Mouse (Mus musculus) midbrain, embryonic 15.5 days (tissue): ENCODE measurements around the gene Tmem128. TPM values are rescaled to one million over a fixed set of nuclear protein-coding genes. Genes with fewer than 3 reads are reported as not detected.

Experiments used
- ATAC-seq: fragments of 200-750 bp; cut with Nextera tagmentation; replicated peaks from 2 replicates; pipeline ENCODE4 v1.8.0; 2017; ENCODE audit warnings: moderate TSS enrichment
- H3K27ac ChIP-seq: fragments of 300-500 bp; sonication (generic); 2 replicates; pipeline ENCODE4 v1.5.1; 2015; ENCODE audit warnings: mild to moderate bottlenecking, inconsistent platforms
- H3K27me3 ChIP-seq: fragments of 300-500 bp; sonication (generic); replicated peaks from 2 replicates; pipeline ENCODE4 v1.6.1; 2015; ENCODE audit warnings: inconsistent platforms
- H3K36me3 ChIP-seq: fragments of 300-500 bp; sonication (generic); replicated peaks from 2 replicates; pipeline ENCODE4 v1.6.1; 2015; ENCODE audit warnings: inconsistent platforms
- H3K4me1 ChIP-seq: fragments of 300-500 bp; sonication (generic); 2 replicates; pipeline ENCODE4 v1.6.1; 2015; ENCODE audit warnings: inconsistent platforms
- H3K4me2 ChIP-seq: fragments of 300-500 bp; sonication (generic); 2 replicates; pipeline ENCODE4 v1.6.1; 2015; ENCODE audit warnings: inconsistent platforms, mild to moderate bottlenecking, moderate library complexity
- H3K4me3 ChIP-seq: fragments of 300-500 bp; sonication (generic); 2 replicates; pipeline ENCODE4 v1.5.1; 2015; ENCODE audit warnings: mild to moderate bottlenecking, inconsistent platforms
- H3K9ac ChIP-seq: fragments of 300-500 bp; sonication (generic); 2 replicates; pipeline ENCODE4 v1.6.1; 2015; ENCODE audit warnings: mild to moderate bottlenecking, inconsistent platforms
- H3K9me3 ChIP-seq: fragments of 300-500 bp; sonication (generic); 2 replicates; pipeline ENCODE4 v1.6.1; 2016; ENCODE audit warnings: inconsistent platforms
- WGBS: fragments of 180-500 bp; shearing (Covaris S2); methylation state at CpG from one replicate; pipeline ENCODE4 v1.1.7; 2015; ENCODE audit warnings: mixed read lengths; 5-methylcytosine and 5-hydroxymethylcytosine counted together
- polyA plus RNA-seq: library from polyadenylated mRNA; unstranded; fragments of >200 nt; fragmentation: Nextera tagmentation; extraction: Ambion mirVana; gene quantifications from 2 replicates; pipeline ENCODE4 v1.2.1, GENCODE M21; 2015

Gene Tmem128
- polyA plus RNA-seq, result 88.4 and 90.4 TPM in 2 replicates

- H3K9ac ChIP-seq, result peak within 1 kb of the TSS; percentile 83
- H3K9me3 ChIP-seq, result no peaks in the 10 kb centered on the region
- peak within 1 kb of the TSS; percentile 91 for H3K4me3 ChIP-seq
- peak within 1 kb of the TSS; percentile 90 for H3K27ac ChIP-seq
- H3K27me3 ChIP-seq, result no peaks in the 10 kb centered on the region; the same call in 1 of the 2 replicates
- ATAC-seq, result peak; percentile 86
- peak within 1 kb of the TSS; percentile 77 for H3K4me2 ChIP-seq
- WGBS, result under 1% methylated on average over 40 of the region's 40 CpGs
- H3K4me1 ChIP-seq, result peaks cover 13% of the 10 kb centered on the region
- peaks cover 17% of the 10 kb centered on the region for H3K36me3 ChIP-seq
Observed at GRCm38 (mm10) chr5:38260107-38260682, at the start of gene Tmem128. Tmem128 (plus strand) TSS chr5:38260185.

- no peak overlapping the region for H3K9ac ChIP-seq
- H3K4me2 ChIP-seq, result no peak overlapping the region
- no peaks in the 10 kb centered on the region for H3K9me3 ChIP-seq
- H3K4me1 ChIP-seq, result no peaks in the 10 kb centered on the region
- no peaks in the 10 kb centered on the region for H3K27me3 ChIP-seq
- no peak for ATAC-seq
- H3K36me3 ChIP-seq, result peaks cover 52% of the 10 kb centered on the region
- no peak overlapping the region for H3K27ac ChIP-seq
- no peak overlapping the region for H3K4me3 ChIP-seq
- WGBS, result 86% methylated on average over 8 of the region's 8 CpGs
Observed at GRCm38 (mm10) chr5:38211691-38212090, 48.3 kb upstream of the Tmem128 start.

- no peak overlapping the region for H3K27ac ChIP-seq
- no peaks in the 10 kb centered on the region for H3K9me3 ChIP-seq
- H3K4me1 ChIP-seq, result no peaks in the 10 kb centered on the region
- H3K9ac ChIP-seq, result no peak overlapping the region
- H3K27me3 ChIP-seq, result no peaks in the 10 kb centered on the region
- no peak overlapping the region for H3K4me2 ChIP-seq
- no peak overlapping the region for H3K4me3 ChIP-seq
- peaks cover 52% of the 10 kb centered on the region for H3K36me3 ChIP-seq
- no peak for ATAC-seq
- 92% methylated on average over 6 of the region's 6 CpGs for WGBS
Observed at GRCm38 (mm10) chr5:38213009-38213408, 47.0 kb upstream of the Tmem128 start.

- Histone ChIP-seq H3K27ac (peak overlapping the region; percentile 84), H3K9me3 (no peaks in the 10 kb centered on the region), H3K9ac (peak overlapping the region; percentile 89), H3K36me3 (0 out of 2 replicates have a peak, but pooled peaks cover 3% of the 10 kb centered on the region), H3K4me2 (peak overlapping the region; percentile 83), H3K27me3 (no peaks in the 10 kb centered on the region), H3K4me1 (peaks cover 24% of the 10 kb centered on the region), H3K4me3 (peak overlapping the region; percentile 95)
- ATAC-seq, result peak; percentile 90
- WGBS, result under 1% methylated on average over 35 of the region's 35 CpGs
Observed at GRCm38 (mm10) chr5:38219771-38220307, 40.1 kb upstream of the Tmem128 start.

GRCm38 (mm10) chr5:38220328-38220912 lies 39.6 kb upstream of the Tmem128 start, which contains the start of the genes Zbtb49 and Lyar:
Zbtb49 (minus strand) TSS chr5:38220457.
Lyar (plus strand) TSS chr5:38220470.
- ATAC-seq, result peak; percentile 96
- peak within 1 kb of the TSS; percentile 89 for H3K9ac ChIP-seq
- peak within 1 kb of the TSS; percentile 83 for H3K4me2 ChIP-seq
- 0 out of 2 replicates have a peak, but pooled peaks cover 3% of the 10 kb centered on the region for H3K36me3 ChIP-seq
- no peaks in the 10 kb centered on the region for H3K9me3 ChIP-seq
- H3K27ac ChIP-seq, result peak within 1 kb of the TSS; percentile 84
- peaks cover 24% of the 10 kb centered on the region for H3K4me1 ChIP-seq
- under 1% methylated on average over 55 of the region's 55 CpGs for WGBS
- H3K27me3 ChIP-seq, result no peaks in the 10 kb centered on the region
- peak within 1 kb of the TSS; percentile 95 for H3K4me3 ChIP-seq

- Histone ChIP-seq H3K4me1 (no peaks in the 10 kb centered on the region), H3K4me3 (no peak overlapping the region), H3K27ac (no peak overlapping the region), H3K36me3 (peaks cover 28% of the 10 kb centered on the region), H3K9me3 (no peaks in the 10 kb centered on the region; the same call in 1 of the 2 replicates), H3K9ac (no peak overlapping the region), H3K27me3 (no peaks in the 10 kb centered on the region), H3K4me2 (no peak overlapping the region)
- 70% methylated on average over 4 of the region's 4 CpGs for WGBS
- 0 out of 2 replicates have a peak, but pooled peaks have one; percentile 17 for ATAC-seq
Observed at GRCm38 (mm10) chr5:38235422-38235821, 24.6 kb upstream of the Tmem128 start.

GRCm38 (mm10) chr5:38236627-38237026 lies 23.4 kb upstream of the Tmem128 start:
- ATAC-seq, result no peak
- WGBS, result 97% methylated on average over 2 of the region's 2 CpGs
- no peak overlapping the region for H3K9ac ChIP-seq
- H3K4me2 ChIP-seq, result no peak overlapping the region
- no peak overlapping the region for H3K27ac ChIP-seq
- peaks cover 17% of the 10 kb centered on the region for H3K36me3 ChIP-seq
- H3K4me1 ChIP-seq, result no peaks in the 10 kb centered on the region
- no peaks in the 10 kb centered on the region for H3K27me3 ChIP-seq
- no peaks in the 10 kb centered on the region; the same call in 1 of the 2 replicates for H3K9me3 ChIP-seq
- H3K4me3 ChIP-seq, result no peak overlapping the region

GRCm38 (mm10) chr5:38240727-38241472 lies 19.1 kb upstream of the Tmem128 start:
- 30% methylated on average over 5 of the region's 5 CpGs for WGBS
- ATAC-seq, result no peak
- H3K9me3 ChIP-seq, result no peaks in the 10 kb centered on the region; the same call in 1 of the 2 replicates
- no peaks in the 10 kb centered on the region for H3K27me3 ChIP-seq
- H3K4me1 ChIP-seq, result no peaks in the 10 kb centered on the region
- no peak overlapping the region for H3K27ac ChIP-seq
- no peak overlapping the region for H3K9ac ChIP-seq
- H3K36me3 ChIP-seq, result no peaks in the 10 kb centered on the region
- H3K4me2 ChIP-seq, result no peak overlapping the region
- H3K4me3 ChIP-seq, result no peak overlapping the region

- no peak for ATAC-seq
- no peak overlapping the region for H3K4me2 ChIP-seq
- H3K9me3 ChIP-seq, result no peaks in the 10 kb centered on the region; the same call in 1 of the 2 replicates
- 76% methylated on average over 3 of the region's 3 CpGs for whole genome bisulfite sequencing
- no peak overlapping the region for H3K4me3 ChIP-seq
- H3K4me1 ChIP-seq, result no peaks in the 10 kb centered on the region
- no peak overlapping the region for H3K27ac ChIP-seq
- no peak overlapping the region for H3K9ac ChIP-seq
- H3K27me3 ChIP-seq, result no peaks in the 10 kb centered on the region
- H3K36me3 ChIP-seq, result no peaks in the 10 kb centered on the region
Observed at GRCm38 (mm10) chr5:38241473-38241834, 18.5 kb upstream of the Tmem128 start.

- no peak overlapping the region for H3K4me2 ChIP-seq
- ATAC-seq, result no peak
- no peak overlapping the region for H3K27ac ChIP-seq
- H3K36me3 ChIP-seq, result no peaks in the 10 kb centered on the region
- WGBS, result 83% methylated on average over 6 of the region's 6 CpGs
- no peak overlapping the region for H3K4me3 ChIP-seq
- H3K27me3 ChIP-seq, result no peaks in the 10 kb centered on the region
- no peaks in the 10 kb centered on the region for H3K4me1 ChIP-seq
- H3K9me3 ChIP-seq, result no peaks in the 10 kb centered on the region
- H3K9ac ChIP-seq, result no peak overlapping the region
Observed at GRCm38 (mm10) chr5:38241966-38242365, 18.0 kb upstream of the Tmem128 start.

GRCm38 (mm10) chr5:38255195-38255594 lies 4.8 kb upstream of the Tmem128 start:
- no peaks in the 10 kb centered on the region for H3K36me3 ChIP-seq
- no peak overlapping the region for H3K4me3 ChIP-seq
- no peak overlapping the region for H3K9ac ChIP-seq
- no peak overlapping the region for H3K27ac ChIP-seq
- H3K27me3 ChIP-seq, result no peaks in the 10 kb centered on the region; the same call in 1 of the 2 replicates
- no peak overlapping the region for H3K4me2 ChIP-seq
- 54% methylated on average over 4 of the region's 4 CpGs for WGBS
- peaks cover 4% of the 10 kb centered on the region; the same call in 1 of the 2 replicates for H3K4me1 ChIP-seq
- no peaks in the 10 kb centered on the region for H3K9me3 ChIP-seq
- ATAC-seq, result no peak

GRCm38 (mm10) chr5:38255644-38256043 lies 4.3 kb upstream of the Tmem128 start:
- no peak overlapping the region for H3K9ac ChIP-seq
- H3K27me3 ChIP-seq, result no peaks in the 10 kb centered on the region; the same call in 1 of the 2 replicates
- no peak for ATAC-seq
- no peaks in the 10 kb centered on the region for H3K9me3 ChIP-seq
- H3K27ac ChIP-seq, result no peak overlapping the region
- 82% methylated on average over 3 of the region's 3 CpGs for WGBS
- H3K36me3 ChIP-seq, result no peaks in the 10 kb centered on the region
- H3K4me3 ChIP-seq, result no peak overlapping the region
- no peak overlapping the region for H3K4me2 ChIP-seq
- peaks cover 4% of the 10 kb centered on the region; the same call in 1 of the 2 replicates for H3K4me1 ChIP-seq
